9 mouse cellular contexts compared by ENCODE assay signal in the genomic region with DNA sequence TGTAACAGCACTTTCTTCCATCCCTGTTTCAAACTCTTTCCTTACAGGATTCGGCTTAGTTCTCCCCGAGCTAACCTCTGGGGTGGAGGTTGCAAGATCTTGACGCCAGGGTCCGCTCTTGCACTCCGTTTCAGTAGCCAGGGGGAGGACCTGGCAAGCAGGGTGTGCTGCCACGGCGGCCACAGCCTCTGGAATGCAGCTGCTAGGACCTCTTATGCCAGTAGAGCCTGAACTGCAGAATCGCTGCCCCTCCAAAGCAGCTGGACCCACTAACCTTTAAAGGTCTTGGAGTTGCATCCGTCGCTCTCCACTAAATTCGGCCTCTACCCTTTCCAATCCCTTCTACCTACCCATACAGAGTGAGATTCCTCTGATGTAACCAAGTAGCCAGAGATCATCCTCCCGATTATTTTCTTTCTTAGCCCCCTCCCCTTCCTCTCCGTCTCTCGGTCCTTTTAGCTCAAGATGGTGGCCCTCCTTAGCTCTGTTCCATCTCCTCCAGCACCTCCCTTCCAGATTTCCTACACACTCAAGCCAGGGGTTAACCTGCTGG. TPM values are rescaled to one million over a fixed set of nuclear protein-coding genes. Genes with fewer than 3 reads are reported as not detected.
DNase-seq lines count a peak whose midpoint lies in the region; ATAC-seq and TF ChIP-seq lines count a peak whose summit lies in the region.
"Had no signal": no experiment of that assay in that cellular context is flagged by ENCODE, and none has a peak within 500 bp of the region (broad histone marks: within the 10 kb centered on the region; RNA-seq: fewer than 3 reads in every experiment).

No protein-coding gene starts in this region.

- TF ChIP-seq POLR2A in heart, adult 2 months (IDR thresholded peaks at IDR 0.05; ENCODE audit: insufficient read depth, low read depth, low read length): peak; percentile 43; the same call in 1 of the 2 replicates

- under 1% methylated on average over 14 of the region's 14 CpGs for WGBS in embryonic facial prominence, embryonic 11.5 days
- WGBS in heart, adult 2 months: under 1% methylated on average over 14 of the region's 14 CpGs
- under 1% methylated on average over 14 of the region's 14 CpGs for WGBS in limb, embryonic 10.5 days
- 0% methylated on average over 14 of the region's 14 CpGs for WGBS in midbrain, embryonic 11.5 days

- peak; percentile 98 for TF ChIP-seq EP300 in heart, adult 2 months (IDR thresholded peaks at IDR 0.05; ENCODE audit: insufficient read depth, low read depth, low read length)

- no peaks in the 10 kb centered on the region for H3K36me3 ChIP-seq in embryonic facial prominence, embryonic 11.5 days (replicated peaks; ENCODE audit: control insufficient read depth, insufficient read depth, low read depth, low read length)
- H3K36me3 ChIP-seq in heart, adult 2 months (ENCODE audit: control insufficient read depth, insufficient read depth, low read length): no peaks in the 10 kb centered on the region
- H3K36me3 ChIP-seq in limb, embryonic 10.5 days: peaks cover 28% of the 10 kb centered on the region
- H3K36me3 ChIP-seq in midbrain, embryonic 11.5 days (ENCODE audit: control insufficient read depth, insufficient read depth, low read length): no peaks in the 10 kb centered on the region

- no peaks in the 10 kb centered on the region for H3K27me3 ChIP-seq in embryonic facial prominence, embryonic 11.5 days (ENCODE audit: control insufficient read depth, insufficient read depth, low read length)
- no peaks in the 10 kb centered on the region for H3K27me3 ChIP-seq in heart, adult 2 months (ENCODE audit: control insufficient read depth, insufficient read depth, low read length)
- H3K27me3 ChIP-seq in limb, embryonic 10.5 days (ENCODE audit: low read depth, poor library complexity, severe bottlenecking): no peaks in the 10 kb centered on the region
- H3K27me3 ChIP-seq in midbrain, embryonic 11.5 days (ENCODE audit: control insufficient read depth, insufficient read depth, low read length): no peaks in the 10 kb centered on the region; the same call in 1 of the 2 replicates

- peak; percentile 98 for TF ChIP-seq CTCF in heart, adult 2 months (IDR thresholded peaks at IDR 0.05)

- peak overlapping the region; percentile 76 for H3K4me3 ChIP-seq in embryonic facial prominence, embryonic 11.5 days (ENCODE audit: low read depth, low read length)
- peak overlapping the region; percentile 75 for H3K4me3 ChIP-seq in heart, adult 2 months
- peak overlapping the region; percentile 76 for H3K4me3 ChIP-seq in limb, embryonic 10.5 days
- H3K4me3 ChIP-seq in midbrain, embryonic 11.5 days (ENCODE audit: low read depth, low read length): peak overlapping the region; percentile 41

- H3K4me2 ChIP-seq in embryonic facial prominence, embryonic 11.5 days (ENCODE audit: low read depth, low read length): peak overlapping the region; percentile 78
- H3K4me2 ChIP-seq in midbrain, embryonic 11.5 days: peak overlapping the region; percentile 80

- H3K9me3 ChIP-seq in embryonic facial prominence, embryonic 11.5 days (replicated peaks; ENCODE audit: control insufficient read depth, low read length): no peaks in the 10 kb centered on the region
- no peaks in the 10 kb centered on the region for H3K9me3 ChIP-seq in limb, embryonic 10.5 days (replicated peaks)
- no peaks in the 10 kb centered on the region for H3K9me3 ChIP-seq in midbrain, embryonic 11.5 days (ENCODE audit: control insufficient read depth, low read length)

- intact Hi-C loops in heart, adult 2 months (cut with DNase I): loop anchor here (1.0 to 2.0 kb wide), 2 partner anchors 55 to 119 kb away; no protein-coding TSS in a partner anchor

- no peaks in the 10 kb centered on the region for H3K79me2 ChIP-seq in heart, adult 2 months (replicated peaks; ENCODE audit: control insufficient read depth, insufficient read depth, low read length)

- DNase-seq in 3134 (ENCODE audit: extremely low read depth, insufficient read length, low spot score): peak; percentile 58
- peak; percentile 83 for DNase-seq in adrenal gland, postnatal 25 days
- peak; percentile 91 for DNase-seq in embryonic facial prominence, embryonic 11.5 days (ENCODE audit: low spot score)
- DNase-seq in heart, adult 2 months: peak; percentile 88 to 90
- DNase-seq in kidney, adult 18-20 months: peak; percentile 88
- peak; percentile 87 for DNase-seq in limb, embryonic 10.5 days (ENCODE audit: low spot score)
- no peak for DNase-seq in midbrain, embryonic 11.5 days (ENCODE audit: low spot score, missing footprints)
- DNase-seq in skeletal muscle tissue, adult 2 months (ENCODE audit: low read depth, low spot score): peak; percentile 83

- peak overlapping the region; percentile 86 for H3K9ac ChIP-seq in embryonic facial prominence, embryonic 11.5 days (replicated peaks; ENCODE audit: low read length)
- peak overlapping the region; percentile 36 for H3K9ac ChIP-seq in heart, adult 2 months (ENCODE audit: low read depth, low read length)
- peak overlapping the region; percentile 58 for H3K9ac ChIP-seq in midbrain, embryonic 11.5 days (ENCODE audit: low read length)

- H3K27ac ChIP-seq in embryonic facial prominence, embryonic 11.5 days (replicated peaks; ENCODE audit: low read depth, low read length): peak overlapping the region; percentile 80
- peak overlapping the region; percentile 88 for H3K27ac ChIP-seq in heart, adult 2 months
- peak overlapping the region; percentile 92 for H3K27ac ChIP-seq in limb, embryonic 10.5 days
- H3K27ac ChIP-seq in midbrain, embryonic 11.5 days (ENCODE audit: low read depth, low read length): no peak overlapping the region

- no peaks in the 10 kb centered on the region for H3K4me1 ChIP-seq in embryonic facial prominence, embryonic 11.5 days (ENCODE audit: control insufficient read depth, insufficient read depth, low read length)
- no peaks in the 10 kb centered on the region for H3K4me1 ChIP-seq in heart, adult 2 months (ENCODE audit: control insufficient read depth, insufficient read depth, low read length)
- H3K4me1 ChIP-seq in limb, embryonic 10.5 days: peaks cover 24% of the 10 kb centered on the region
- peaks cover 4% of the 10 kb centered on the region; the same call in 1 of the 2 replicates for H3K4me1 ChIP-seq in midbrain, embryonic 11.5 days (ENCODE audit: control insufficient read depth, insufficient read depth, low read length)

- peak; percentile 90 for ATAC-seq in embryonic facial prominence, embryonic 11.5 days (replicated peaks; ENCODE audit: insufficient number of reproducible peaks, low FRiP score, low TSS enrichment, low read depth)
- peak; percentile 89 for ATAC-seq in midbrain, embryonic 11.5 days (ENCODE audit: low FRiP score)

RNA-seq across cellular contexts. Expression of a gene that starts 0.5 kb away (rescaled TPM):
- 6.6 and 9.9 TPM in 2 replicates for total RNA-seq in adrenal gland, postnatal 25 days (2021)
- polyA plus RNA-seq in embryonic facial prominence, embryonic 11.5 days (2014; fragmentation: Nextera tagmentation; extraction: Ambion mirVana): 10.9 and 12.4 TPM in 2 replicates
- 1 to 10 TPM; 4.0 to 6.5 TPM for total RNA-seq in heart, adult 2 months (2021)
- 2.5 and 3.3 TPM in 2 replicates for polyA plus RNA-seq in heart, adult 2 months (2012; rRNA removed)
- 14.5 and 22.3 TPM in 2 replicates for polyA plus RNA-seq in limb, embryonic 10.5 days (2016; fragmentation: Nextera tagmentation; extraction: Ambion mirVana)
- 3.0 and 4.3 TPM in 2 replicates for polyA plus RNA-seq in midbrain, embryonic 11.5 days (2014; fragmentation: Nextera tagmentation; extraction: Ambion mirVana)
- total RNA-seq: MEL had no signal

RNA-seq across cellular contexts. Expression of a gene that starts 11.0 kb away (rescaled TPM):
- total RNA-seq in adrenal gland, postnatal 25 days (2021): 82.1 and 86.1 TPM in 2 replicates
- polyA plus RNA-seq in embryonic facial prominence, embryonic 11.5 days (2014; fragmentation: Nextera tagmentation; extraction: Ambion mirVana): 90.4 and 90.7 TPM in 2 replicates
- 10 to 100 TPM; 39.4 to 45.5 TPM for total RNA-seq in heart, adult 2 months (2021)
- polyA plus RNA-seq in heart, adult 2 months (2012; rRNA removed): 31.0 and 33.4 TPM in 2 replicates
- polyA plus RNA-seq in limb, embryonic 10.5 days (2016; fragmentation: Nextera tagmentation; extraction: Ambion mirVana): 85.7 and 96.3 TPM in 2 replicates
- 86.5 and 100 TPM in 2 replicates for polyA plus RNA-seq in midbrain, embryonic 11.5 days (2014; fragmentation: Nextera tagmentation; extraction: Ambion mirVana)

Comparison
In these comparisons a context has a peak if more than half of its experiments do, and no peak if none do; other contexts are left out.
1. H3K9ac ChIP-seq: peak in every context shown above with its lines; median percentile 86 in embryonic facial prominence, embryonic 11.5 days; 58 in midbrain, embryonic 11.5 days; 36 in heart, adult 2 months.